Mouse (Mus musculus) heart, adult 11 months (tissue): Measurements from ENCODE around the gene Duox2.
A peak's percentile ranks its signal among the peaks of the same experiment; 100 is the strongest.
"Not testable (repeated sequence)": the region's sequence is repeated elsewhere in the genome, so short reads cannot be mapped to it uniquely, and the experiment has no call there.

Experiments used
- DNase-seq: peaks from one replicate; pipeline ENCODE4 v3.0.0; 2022

The Duox2 gene

DNA sequence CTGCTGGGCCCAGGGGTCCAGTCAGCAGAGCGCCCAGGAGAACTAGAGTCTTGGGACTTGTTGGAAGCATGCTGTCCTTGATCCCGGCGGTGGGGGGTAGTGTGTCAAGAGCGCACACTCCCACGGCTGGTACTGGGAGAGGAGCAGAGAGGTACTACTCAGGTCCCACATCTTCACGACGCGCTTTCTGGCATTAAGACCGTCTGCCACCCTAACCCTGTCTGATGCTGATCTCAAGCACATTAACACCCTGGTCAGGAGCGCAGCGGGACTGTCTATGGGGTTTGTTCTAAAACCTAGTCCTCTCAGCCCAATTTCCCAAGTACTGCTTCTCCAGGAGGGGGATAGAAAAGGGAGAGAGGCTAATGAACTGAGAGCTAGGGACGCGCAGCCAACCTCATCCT, at the start of gene Duox2:
Duox2 (minus strand) TSS at position 354 of the 404 bp plus-strand sequence.
- no peak for DNase-seq

DNA sequence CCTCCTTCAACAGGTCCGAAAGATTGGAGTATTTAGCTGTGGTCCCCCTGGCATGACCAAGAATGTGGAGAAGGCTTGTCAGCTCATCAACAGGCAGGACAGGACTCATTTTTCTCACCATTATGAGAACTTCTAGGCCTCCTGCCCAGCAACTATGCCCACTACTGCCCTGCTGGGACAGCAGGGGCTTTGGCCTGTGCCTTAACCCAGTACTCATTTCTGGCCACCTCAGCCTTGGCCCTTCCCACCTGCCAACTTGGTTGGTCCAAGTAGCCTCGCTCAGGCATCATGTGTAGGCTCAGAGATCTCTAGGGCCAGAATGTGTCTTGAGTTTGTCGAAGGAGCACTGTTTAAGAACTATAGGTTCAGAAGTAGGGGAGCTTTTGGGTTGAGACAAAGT, 49.0 kb upstream of the Duox2 start:
- DNase-seq, result no peak

DNA sequence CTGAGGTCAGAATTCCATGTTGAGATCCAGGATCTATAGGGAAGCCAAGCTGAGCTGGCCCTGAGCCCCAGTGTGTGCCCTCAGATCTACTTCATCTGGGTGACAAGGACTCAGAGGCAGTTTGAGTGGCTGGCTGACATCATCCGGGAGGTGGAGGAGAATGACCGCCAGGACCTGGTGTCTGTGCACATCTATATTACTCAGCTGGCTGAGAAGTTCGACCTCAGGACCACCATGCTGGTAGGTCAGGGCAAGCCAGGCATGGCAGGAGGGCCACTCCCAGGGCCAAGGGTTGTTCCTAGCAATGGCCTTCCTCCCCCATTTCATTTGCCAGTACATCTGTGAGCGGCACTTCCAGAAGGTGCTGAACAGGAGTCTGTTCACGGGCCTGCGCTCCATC, 47.9 kb upstream of the Duox2 start:
- not testable (repeated sequence) for DNase-seq

DNA sequence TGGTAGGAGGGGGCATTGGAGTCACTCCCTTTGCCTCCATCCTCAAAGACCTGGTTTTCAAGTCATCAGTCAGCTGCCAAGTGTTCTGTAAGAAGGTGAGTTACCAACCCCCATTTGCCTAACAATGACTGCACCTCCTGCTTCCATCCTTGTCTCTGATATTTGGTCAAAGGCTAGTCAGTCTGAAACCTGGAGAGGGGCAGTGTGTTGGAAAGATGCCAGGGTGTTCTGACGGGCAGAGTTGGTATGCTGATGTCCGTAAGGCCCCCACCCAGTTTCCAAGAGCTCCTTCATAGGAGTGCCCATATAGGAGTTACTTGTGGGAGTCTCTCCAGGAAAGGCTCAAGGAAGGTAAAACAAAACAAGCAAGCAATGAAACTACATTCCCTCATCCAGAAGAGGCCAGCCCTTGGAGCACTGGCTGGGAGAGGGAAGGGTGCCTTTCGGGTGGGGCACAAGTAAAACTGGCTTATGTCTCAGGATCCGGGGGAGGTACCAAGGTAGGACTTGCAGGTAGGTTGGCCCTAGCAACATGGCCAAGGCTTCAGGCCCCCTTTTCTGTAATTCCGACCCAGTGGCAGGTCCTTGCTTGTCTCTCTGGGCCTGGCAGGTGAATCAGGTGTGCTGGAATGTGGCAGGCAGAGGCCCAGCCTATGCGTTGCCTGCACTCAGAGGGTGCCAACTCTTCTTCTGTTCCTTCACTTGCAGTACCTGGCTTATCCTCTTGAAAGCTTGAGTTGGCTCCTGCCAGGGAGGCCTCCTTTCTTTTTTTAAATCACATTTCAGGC, 47.1 kb upstream of the Duox2 start:
- no peak for DNase-seq

DNA sequence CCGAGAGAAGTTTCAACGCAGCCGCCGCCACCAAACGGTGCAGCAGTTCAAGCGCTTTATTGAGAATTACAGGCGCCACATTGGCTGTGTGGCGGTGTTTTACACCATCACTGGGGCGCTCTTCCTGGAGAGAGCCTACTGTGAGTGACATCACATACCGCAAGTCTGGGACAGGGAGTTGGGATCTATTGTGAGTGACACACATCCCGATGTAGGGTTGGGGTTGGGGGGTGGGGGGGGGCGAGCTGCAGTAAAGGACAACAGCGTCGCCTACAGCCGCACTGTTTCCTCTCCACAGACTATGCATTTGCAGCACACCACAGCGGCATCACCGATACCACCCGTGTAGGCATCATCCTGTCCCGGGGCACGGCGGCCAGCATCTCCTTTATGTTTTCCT, 39.0 kb upstream of the Duox2 start:
- no peak for DNase-seq

DNA sequence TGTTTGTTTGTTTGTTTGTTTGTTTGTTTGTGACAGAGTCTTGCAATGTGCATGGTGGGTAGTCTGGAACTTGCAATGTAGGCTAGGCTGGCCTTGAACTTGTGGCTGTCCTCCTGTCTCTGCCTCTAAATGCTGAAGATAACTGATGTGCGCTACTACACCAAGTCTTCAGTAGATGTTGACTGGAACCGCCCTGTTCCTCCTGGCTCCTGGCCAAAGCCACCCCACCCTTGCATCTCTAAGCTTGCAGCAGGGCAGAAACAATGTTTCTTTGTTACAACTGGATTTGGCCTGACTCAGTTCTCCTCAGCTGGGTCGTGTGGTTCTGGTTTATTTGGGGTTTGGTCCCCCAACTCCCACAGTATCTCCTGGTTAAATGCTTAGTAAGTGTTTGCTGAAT, 35.9 kb upstream of the Duox2 start:
- DNase-seq, result no peak

DNA sequence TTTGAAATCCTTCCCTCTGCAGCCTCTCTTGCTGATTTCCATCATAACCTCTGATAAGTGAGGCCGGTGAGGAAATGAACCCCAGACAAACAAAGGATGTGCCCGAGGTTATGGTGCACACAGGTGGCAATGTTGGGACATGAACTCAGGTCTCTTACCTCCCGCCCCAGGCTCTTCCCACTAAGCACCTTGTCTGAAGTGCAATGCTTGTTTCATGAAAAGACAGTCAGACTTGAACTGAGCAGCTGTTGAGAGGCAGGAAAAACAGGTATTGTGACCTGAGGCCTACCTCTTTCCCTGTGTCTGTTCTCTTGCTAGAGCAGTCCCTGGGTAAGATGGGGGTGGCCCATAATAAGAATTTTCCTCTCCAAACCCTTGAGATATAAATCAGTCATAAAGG, 34.0 kb upstream of the Duox2 start:
- no peak for DNase-seq

DNA sequence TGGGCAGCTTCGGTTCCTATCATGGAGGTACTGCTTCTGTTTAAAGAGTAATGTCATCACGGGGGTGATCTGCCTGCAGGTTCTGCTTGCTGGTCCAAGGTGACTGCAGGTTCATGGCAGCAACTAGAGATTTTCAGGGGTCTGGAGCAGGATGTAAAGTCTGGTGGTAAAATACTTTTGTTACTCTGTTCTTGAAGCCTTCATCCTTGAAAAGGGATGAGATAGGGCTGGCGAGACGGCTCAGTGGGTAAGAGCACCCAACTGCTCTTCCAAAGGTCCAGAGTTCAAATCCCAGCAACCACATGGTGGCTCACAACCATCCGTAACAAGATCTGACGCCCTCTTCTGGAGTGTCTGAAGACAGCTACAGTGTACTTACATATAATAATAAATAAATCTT, 32.1 kb upstream of the Duox2 start:
- not testable (repeated sequence) for DNase-seq

DNA sequence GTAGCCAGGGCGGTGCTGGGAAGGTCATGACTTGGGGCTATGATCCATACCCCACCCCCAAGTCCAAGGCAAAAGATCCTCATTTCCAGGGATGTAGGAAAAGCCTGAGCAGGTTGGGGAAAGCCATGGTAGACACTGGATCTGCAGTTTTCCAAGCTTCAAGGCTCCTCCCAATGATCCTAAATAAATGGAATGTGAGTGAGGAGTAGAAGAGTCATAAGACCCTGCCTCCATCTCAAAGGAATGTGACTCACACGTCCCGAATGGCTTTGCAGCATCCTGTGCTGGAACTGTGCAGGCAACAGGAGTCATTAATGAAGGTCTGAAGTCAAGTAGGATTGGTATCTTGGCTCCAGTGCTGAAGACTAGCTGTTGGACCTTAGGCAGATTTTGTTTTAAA, 29.7 kb upstream of the Duox2 start:
- DNase-seq, result no peak

DNA sequence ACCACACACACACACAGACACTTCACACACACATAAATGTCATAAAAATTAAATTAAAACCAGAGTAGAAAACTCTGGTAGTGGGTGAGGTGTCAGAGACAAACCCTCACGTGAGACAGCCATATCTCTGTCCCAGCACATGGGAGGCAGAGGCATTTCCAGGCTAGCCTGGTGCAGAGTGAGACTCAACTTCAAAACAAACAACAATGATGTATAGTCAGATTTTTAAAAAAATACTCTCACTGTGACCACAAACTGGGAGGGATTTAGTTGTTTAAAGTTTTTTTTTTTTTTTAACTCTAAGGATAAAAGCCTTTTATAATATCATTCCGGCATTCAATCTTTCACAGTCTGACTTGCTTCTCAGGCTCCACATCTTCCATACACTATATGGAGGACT, 27.1 kb upstream of the Duox2 start:
- no peak for DNase-seq

DNA sequence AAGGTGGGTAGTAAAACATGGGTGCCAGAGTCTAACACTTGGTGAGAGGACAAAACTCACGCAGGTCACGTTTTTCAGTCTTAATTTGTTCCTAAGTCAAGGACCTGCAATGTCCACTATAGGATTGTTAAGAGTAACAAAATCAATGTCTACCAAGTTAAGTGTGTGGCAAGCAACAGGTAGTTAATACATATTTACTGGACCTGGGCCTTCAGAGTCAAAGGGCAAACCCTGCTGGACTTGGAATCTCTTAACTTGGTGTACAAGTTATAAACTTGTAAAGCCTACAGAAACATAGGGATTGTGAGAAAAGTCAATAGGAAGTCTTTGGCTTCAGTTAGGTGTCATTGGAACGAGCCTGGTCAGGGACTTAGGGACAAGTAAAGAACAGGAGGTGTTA, 26.3 kb upstream of the Duox2 start:
- no peak for DNase-seq

DNA sequence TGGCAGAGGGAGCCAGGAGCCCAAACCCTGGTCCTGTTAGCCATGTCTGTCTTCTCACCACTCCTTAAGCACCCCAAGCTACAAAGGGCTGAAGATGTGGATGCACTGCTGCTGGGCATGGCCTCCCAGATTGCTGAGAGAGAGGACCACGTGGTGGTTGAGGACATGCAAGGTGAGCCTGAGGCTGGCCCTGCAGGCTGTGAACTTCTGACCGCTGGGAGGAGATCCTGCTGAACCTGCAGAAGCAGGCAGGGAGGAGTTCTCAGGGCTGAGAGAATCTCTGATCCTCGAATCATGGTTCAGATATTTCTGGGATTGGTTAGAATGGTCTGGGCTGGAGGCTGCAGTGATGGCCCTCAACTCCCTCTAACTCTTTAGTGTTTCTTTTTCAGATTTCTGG, 25.7 kb upstream of the Duox2 start:
- DNase-seq, result no peak

DNA sequence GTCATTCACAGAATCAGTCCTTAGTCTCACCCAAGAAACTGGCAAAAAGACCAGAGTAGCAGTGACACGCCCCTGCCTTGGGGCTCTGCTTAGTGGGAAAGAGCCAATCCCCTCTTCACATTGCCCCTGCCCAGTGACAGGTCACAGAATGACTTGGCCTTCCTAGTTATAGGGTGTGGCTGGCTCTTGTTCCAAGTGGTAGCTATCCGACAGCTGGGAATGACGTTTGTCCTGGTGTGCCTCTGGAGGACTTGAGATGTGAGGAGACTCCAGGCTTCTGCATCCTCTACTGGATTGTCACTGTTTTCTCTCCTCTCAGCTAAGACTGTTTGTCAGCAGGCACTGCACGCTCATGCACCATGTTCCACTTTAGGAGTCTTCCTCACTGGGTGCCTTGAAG, 19.1 kb upstream of the Duox2 start:
- DNase-seq, result peak; percentile 90

DNA sequence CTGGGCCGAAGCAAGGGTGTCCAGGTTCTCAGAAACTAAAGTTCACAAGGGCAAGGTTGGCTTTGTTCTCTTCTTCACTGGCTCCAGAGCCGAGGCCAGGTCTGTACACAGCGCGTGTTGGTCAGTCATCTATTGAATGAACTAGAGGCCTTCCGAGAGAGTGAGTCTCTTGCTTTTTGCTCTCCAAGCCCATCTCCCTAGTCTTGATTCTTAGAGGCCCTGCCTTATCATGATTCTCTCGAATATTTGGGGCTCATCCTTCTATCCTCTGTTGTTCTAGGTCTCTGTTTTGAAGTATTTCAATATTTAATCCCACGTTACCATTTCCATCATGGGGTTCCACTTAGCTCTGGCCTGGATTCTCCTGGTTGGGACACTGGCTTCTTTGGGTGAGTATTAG, 17.1 kb upstream of the Duox2 start, which contains the start of gene Duox1:
Duox1 (plus strand) TSS at position 301 of the 400 bp plus-strand sequence.
- no peak for DNase-seq

DNA sequence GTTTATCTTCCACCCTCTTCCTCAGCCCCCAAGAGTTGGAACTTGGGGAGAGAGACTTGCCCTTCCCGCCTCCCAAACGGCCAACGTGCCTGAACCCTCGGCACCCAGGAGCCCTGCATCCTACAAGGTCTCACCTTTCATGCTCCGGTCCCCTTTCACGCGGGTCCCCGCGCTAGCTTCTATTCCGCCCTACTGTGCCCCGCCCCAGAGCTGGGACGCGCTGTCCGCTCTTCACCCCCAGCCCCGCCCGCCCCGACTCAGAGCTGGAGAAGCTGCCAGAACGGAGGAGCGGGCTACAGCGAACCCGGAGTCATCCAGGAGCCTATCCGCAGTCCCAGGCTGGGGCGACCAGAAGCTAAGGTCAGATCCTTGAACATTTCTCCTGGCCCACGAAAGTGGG, 15.3 kb upstream of the Duox2 start, which contains the start of gene Duoxa1:
Duoxa1 (minus strand) TSS at position 195 of the 400 bp plus-strand sequence.
- no peak for DNase-seq

DNA sequence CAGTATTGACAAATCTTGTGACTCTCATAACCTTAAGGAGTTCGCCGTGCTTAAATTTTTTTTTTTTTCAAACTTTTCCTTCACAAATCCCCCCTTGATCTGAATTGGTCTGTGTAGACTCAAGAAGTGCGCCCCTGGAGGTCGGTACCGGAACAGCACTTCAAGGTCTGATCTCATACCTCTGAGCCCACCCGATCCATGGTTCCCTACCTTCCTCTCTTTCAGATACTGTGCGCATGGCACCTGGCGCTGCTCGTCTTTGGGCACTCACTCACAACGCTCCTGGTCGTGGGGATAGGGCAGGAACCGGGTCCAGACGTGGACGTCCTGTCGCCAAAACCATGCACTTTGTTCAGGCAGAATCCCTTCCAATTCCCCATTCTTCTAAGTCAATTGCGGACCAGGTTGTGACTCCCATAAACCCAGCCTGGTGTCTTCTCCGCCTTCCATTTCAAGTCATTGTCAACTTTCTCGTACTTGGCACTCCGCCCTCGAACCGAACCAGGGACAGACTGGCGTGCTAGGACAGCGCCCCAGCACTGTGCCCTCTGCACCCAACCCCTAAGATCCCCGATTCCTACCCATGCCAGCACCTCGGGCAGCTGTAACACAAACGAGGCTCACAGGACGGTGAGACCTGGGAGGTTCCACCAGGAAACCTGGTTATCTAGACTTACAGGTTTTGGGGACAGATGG, 14.6 kb upstream of the Duox2 start:
- peak; percentile 92 for DNase-seq

DNA sequence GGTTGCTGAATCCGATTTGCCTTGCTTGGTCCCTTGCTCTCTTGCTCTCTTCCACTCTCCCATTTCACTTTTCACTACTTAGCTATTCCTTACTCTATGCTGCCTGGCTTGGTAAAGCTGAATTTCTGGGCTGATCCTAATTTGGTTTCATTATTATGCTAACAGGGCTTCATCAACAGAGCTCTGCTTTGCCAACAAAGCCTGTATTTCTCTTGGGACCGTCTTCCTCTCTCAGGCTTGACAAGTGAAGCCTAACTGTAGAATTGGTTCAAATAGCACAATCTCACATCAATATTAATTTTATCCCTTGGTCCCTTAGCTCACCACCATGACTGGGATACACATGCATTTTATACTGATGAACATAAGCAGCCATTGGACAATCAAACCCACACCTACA, 13.3 kb upstream of the Duox2 start:
- no peak for DNase-seq

DNA sequence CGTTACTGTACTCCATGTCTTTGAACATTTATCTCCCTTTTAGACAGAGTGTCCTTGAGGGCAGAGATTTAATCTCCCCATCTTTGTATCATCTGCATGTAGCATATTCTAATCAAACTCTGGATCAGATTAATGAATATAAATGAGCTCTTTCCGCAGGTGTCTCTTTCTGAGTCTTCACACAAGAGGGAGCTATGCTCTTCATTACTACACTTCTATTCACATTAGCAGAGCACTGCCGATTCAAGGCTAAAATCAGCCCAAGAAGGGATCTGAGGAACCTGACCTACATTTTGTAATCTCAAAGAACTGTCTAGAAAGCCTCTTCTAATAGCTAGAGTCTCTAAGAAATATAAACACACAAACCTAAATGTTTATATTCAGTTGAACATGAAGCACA, 11.4 kb upstream of the Duox2 start:
- DNase-seq, result no peak

DNA sequence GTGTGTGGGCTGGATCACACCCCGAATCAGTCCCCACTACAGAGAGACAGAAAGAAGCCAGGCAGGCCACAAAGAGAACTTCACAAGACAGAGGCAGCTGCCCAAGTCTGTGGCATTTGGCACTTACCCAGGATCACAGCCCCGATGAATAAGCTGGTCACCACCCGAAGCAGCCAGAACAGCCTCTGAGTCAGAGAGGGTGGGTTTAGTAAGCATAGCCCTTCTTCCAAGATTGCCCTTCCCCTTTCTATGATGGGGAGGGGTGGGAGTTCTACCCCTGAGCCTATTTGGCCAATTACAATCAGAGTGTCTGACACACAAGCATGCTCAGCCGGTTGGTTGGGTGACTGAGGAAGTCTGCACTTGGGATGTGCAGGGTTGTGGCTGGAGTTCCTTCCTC, 7.9 kb upstream of the Duox2 start:
- DNase-seq, result no peak

DNA sequence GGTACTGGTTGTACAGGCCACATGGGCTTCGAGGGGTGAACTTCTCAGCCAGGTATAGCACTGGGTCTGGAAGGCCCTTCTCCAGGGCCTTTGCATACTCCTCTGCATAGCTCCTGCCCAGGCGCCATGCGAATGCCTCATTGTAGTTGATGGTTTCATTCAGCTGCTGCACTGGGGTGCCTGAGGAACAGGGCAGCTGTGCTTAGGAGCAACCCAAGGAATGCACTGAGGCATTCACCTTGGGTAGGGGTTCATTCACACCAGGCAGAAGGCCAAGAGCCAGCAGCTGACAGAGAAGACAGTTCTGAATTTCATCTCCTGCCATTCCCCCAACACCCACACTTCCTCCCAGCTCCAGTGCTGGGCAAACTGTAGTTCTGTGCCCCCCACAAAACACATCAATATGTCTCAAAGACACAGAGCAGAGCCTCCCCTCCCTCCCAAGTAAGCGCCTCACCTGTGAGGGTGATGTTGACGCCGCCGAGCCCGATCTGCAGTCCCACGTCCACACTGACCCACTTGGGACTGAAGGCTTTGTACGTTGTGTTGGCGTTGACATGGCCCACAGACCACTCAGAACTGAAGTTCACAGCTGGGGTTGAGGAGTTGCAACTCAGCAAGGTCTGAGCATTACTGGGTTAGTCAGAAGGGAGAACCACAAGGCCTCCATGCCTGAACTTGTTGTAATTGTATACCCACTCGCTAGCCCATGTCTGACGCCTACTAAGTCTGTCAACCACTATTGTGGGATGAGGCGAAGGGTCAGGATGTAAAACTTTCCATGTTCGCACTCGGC, 7.0 kb upstream of the Duox2 start:
- DNase-seq, result no peak

DNA sequence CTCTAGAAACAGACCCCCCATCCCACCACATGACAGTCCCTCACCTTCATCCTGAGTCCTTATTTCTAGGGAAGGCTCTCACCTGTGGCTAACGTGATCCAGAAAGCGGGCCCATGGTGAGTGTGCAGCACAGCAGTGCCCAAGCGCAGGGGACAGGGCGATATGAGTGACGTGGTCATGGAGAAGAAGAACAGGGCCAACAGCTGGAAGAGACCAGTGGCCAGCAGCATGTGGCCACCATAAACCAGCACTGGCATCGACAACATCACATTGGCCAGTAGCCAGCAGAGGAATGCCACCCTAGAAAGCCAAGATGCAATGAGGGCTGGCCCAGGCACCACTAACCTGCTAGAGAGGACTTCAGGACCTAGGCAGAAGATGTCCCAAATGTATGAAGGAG, 6.3 kb upstream of the Duox2 start:
- no peak for DNase-seq

DNA sequence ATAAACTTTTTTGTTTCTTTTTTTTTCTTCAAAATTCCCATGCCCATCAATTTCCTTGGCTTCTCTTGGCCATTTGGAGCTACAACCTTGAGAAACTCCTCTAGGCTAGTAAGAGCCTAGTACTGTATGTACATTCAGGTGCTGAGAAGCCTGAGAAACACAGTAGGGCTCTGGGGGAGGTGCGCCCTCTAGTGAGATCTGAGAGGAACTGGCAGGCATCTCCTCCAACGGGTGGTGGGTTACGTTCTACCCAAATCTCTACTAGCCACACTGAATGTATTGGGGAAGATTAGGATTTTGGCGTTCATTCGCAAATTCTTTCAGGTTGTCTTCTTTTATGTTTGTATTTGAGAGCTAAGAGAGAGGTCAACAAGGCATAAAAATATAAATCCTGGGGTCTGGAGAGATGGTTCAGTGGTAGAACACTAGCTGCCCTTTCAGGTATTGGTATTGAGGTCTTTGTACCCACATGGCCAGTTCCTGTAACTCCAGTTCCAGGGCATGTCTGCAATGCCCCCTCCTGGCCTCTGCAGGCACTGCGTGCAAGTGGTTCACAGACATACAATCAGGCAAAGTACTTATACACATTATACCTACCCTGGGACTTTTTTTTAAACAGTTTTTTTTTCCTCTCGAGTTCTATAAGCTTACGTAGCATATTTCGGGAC, 4.5 kb upstream of the Duox2 start:
- no peak for DNase-seq

DNA sequence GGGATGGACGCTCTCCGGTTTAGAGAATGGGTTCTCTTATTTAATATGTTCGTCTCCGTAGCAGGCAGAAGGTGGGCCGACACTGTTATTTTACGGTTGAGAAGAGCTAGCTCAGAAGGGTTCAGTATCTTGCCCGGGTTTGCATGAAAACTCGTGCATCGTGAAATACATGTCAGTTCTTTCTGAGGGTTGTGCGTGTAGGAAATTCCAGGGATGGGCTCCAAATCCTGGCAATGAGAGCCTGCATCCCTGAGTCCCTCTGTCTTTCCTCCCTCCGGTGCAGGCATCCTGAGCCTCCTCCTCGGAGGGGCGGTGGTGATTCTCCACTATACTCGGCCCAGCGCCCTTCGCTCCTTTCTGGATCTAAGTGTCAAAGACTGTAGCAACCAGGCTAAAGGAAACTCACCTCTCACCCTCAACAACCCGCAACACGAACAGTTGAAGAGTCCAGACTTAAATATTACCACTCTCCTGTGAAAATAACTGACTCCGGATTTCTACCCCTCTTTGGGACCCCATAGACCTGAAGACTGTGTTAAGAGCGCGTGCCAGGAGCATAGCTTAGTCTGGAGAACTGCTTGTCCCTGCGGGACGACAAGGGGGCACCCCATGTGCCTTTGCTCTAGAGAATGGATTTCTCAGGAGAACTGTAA, 3.8 kb upstream of the Duox2 start:
- DNase-seq, result no peak
